Mouse (Mus musculus): Measurements from ENCODE around the gene Iqgap1.

GRCm38 (mm10) chr7:80803173-80803872 lies 22.5 kb downstream of the Iqgap1 start:
- TF ChIP-seq POLR2A (IDR thresholded peaks at IDR 0.05; ENCODE audit: insufficient read depth, low read length) (peak; percentile 19), CTCF (IDR thresholded peaks at IDR 0.05; ENCODE audit: low read depth, low read length) (no peak), EP300 (IDR thresholded peaks at IDR 0.05; ENCODE audit: insufficient read depth, low read depth, low read length) (no peak)
